Mouse (Mus musculus): ENCODE measurements at regions not wholly inside any gene's neighbourhood (a gene's known extent, or its start where the extent isn't known, plus 50 kb on each side); places are given as distances from the start of the nearest gene placed in this dataset.

DNA sequence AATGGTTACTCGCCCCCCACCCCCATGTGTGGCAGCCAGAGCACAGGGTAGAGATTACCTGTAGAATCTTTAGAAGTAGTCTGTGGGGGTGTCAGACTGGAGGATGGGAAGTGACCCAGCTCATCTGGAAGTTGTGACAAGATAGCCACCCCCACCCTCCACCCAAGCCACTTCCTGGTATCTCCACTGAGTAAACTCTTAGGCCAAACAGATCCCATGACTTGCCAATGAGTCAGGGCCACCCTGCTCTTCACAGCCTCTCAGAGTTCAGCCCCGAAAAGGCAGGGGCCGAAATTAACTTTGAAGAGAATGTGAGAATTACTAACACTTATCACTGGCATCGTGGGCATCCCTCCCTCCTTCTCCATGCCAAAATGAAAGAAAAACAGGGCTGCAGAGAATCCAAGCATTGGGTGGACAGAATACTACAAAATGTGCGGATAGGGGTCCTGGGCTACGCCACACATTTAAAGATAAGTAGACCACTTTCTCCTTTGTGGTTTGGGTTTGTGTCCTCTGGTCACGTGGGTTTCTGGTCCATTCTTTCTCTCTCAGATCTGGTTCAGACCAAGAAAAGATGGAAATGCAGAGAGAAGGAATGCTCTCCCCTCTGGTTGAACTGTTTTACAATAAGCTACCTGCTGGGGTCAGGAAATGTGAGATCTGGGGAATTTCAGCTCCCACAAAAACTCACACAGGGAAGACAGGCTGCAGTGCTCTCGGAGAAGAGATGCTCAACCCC lies 250.6 kb downstream of the Sox9 start:
- DNase-seq: no peak

DNA sequence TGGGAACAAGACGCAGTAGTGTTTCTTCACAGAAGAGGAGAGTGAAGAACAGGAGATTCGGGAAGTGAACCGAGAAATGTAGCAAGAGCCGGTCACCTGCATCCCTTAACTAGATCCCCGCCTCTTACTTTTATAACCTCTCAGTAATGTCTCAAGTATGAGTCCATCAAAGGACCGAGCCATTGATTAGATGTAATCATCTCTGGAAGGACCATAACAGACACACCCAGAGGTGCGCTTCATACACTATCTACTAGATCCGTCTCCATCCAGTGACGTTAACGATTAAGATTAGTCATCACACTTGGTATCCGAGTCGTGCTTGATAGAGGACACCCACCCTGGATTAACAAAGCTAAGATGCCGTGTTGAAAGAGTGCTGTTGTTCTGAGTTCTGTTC lies 252.9 kb downstream of the Sox9 start:
- DNase-seq: no peak

DNA sequence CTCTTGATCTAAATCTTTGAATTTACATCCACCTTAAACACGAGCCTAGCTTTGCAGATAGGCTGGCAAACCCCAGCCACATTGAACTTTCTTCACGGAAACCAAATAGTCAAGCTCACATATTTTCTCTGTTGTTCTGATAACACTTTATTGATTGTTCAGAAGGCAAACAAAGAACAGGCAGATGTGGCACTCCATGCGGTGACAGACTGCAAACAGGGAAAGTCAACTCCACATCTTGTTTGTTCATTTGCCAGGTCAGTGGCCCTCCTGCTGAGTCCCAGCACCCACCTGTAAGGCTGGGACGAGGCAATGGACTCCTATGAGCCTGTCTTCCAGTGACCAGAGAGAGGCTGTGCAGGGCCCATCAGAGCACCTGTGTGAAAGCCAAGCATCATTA lies 255.7 kb downstream of the Sox9 start:
- no peak for DNase-seq

DNA sequence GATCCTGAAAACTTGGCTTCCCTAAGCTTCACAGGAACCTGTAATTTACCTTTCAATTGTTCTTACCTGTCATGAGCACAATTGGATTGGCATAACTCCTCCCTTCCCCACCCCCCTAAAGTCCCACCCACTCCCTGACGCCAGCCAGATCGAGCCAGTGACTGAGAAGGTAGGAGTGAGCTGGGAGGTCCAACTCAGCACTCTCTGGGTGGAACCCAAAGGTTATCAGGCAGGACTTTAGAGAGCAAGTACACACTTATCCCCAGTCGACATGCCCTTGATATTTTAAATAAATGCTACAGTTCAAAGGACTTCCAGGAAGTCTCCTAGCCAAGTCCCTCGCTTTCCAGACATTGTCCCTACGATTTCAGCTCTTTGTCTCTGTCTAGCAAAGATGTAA lies 260.7 kb downstream of the Sox9 start:
- DNase-seq: no peak

DNA sequence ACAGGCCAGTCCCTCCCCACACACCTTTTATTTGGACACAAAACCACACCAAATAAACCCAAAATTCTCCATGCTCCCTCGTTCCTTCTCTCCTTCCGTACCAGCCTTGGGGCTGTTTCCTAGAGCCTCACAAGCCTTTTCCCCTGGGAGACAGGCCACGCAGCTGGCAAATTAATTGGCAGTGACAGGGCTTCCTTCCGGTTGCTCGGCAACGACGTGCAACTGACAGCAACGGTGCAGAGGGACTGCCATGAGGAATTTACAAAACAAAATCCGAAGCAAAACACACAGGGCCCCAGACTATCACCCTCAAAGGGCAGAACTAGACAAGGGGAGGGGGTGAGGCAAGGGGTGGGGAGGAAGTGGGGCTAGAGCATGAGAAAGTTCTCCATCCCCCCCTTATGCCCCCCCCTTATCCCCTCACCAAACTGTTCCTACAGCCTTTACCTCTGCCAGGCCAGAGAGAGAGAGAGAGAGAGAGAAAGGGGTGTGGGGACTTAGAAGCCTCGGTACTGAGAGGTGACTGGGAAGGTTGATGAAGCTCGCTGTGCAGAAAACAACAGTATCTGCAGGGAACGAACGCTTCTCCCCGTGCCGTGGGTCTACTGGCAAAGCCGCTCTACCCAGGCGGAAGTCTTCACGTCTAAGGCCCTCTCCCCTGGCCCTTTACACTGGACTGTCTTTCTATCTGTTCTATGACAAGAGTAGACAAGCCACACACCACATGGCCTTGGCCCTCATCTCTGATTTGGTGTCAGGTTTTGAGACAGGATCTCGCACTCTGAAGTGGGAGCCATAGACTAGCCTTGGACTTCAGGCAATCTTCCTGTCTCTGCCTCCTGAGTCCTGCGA lies 264.4 kb downstream of the Sox9 start:
- peak; percentile 53 for DNase-seq

DNA sequence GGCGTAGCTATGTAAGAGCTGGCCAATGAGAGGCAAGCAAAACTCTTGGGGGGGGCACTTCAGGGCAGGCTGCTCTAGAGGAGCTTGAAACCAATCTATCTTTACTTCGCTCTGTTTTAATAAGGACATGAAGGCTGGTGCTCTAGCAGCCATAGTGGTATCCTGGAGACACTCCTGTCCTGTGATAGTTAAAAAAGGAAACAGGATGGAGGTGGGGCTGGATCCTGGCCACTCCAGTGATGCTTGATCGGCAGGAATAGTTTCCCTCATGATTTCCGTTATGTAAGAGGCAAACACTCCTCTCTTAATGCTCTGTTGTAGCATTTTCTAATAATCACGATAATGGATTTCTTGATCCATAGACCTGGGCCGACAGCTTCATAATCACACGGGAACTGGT lies 266.1 kb downstream of the Sox9 start:
- DNase-seq: no peak

DNA sequence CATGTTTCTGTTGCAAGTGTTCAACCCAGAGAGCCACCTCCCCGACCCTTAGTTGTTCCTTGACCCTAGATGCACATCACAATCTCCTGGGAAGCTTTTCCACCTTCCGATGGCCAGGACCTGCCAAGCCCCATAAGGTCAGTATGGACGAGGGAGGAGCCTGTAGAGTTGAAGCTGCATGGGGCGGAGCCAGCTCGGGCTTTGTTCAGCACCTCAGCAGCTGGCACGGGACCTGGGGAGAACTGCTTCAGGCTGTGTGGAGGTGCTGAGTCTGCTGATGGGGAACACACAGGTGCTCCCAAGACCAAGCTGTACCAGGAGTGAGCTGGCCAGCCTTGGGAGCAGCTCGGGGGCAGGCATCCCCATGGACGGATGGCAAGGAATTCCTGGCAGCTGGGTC lies 267.6 kb downstream of the Sox9 start:
- DNase-seq: no peak

DNA sequence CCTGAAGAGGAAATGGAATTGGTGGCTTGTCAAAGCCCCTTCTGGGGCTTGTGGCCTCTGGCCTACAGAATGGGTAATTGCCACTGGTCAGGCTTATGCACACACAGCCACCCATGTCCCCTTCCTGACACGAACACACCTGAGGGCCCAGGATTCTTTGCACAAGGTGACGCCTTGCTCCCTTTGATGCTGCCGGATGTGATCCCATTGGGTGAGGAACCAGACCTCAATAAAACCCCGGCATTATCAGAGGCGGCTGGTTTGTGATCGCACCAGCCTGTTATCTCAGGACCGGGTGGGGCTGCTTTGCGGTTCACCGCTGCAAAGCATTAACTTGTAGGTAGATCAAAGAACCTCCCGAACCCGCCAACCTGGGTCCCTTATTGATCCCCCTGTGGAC lies 270.5 kb downstream of the Sox9 start:
- no peak for DNase-seq

DNA sequence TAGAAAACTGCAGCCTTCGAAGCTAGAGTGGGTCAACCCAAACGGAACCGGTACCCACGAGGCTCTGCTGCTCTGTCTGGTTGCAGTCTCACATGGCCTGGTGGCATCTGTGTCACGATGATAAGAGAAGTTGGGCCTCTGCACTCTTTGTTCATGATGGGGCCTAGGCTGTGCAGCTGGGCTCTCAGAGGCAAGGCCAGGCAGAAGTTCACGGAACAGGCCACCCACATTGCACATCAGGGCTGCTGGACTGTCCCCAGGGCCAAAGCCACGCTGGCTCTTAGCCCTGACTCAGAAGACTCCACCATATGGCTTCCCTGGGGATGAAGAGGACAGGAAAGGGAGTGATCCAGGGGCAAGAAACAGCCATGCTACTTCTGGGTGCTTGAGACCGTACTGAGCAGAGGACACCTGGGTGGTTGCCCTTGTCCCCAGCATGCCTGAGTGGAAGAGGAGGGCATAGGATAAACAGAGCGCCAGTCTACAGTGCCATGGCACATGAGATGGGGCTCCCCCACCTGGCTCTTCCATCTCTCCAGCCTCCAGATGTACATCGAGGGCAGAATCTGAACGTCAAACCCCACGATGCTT lies 274.1 kb downstream of the Sox9 start:
- no peak for DNase-seq

DNA sequence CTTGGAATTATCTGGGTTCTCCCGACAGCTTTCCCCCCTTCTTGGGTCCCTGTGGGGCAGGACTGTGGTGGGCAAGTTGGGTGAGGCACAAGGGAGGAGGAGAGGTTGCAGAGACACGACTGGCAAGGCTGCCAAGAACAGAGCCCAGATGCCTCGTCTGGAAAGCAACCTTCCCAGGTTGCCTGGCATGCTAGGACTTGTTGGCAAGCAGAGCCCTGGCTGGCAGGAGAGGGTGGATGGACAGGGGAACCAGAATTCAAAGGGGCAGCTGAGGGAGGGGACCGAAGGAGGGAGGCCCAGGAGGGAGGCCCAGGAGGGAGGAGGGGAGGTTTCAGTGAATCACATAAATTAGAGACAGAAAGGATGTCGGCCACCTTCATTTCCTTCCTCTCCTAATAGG lies 274.8 kb downstream of the Sox9 start:
- DNase-seq: peak; percentile 53

DNA sequence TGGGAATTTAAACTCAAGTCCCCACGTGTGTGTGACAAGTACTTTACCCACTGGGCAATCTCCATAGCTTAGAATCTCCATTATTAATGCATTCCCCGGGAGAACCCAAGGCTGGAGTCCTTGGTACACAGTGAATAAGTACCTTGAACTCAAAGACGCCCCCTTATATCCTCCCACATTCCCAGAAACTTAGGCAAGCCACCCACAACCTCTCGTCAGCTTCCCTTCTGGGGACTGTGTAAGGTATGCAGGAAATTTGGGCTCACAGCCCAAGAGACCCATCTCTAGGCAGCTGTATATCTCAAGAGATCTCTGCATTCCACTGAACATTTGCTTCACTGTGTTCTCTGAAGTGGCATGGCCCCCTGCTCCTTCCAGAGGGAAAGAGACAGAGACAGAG lies 288.3 kb downstream of the Sox9 start:
- no peak for DNase-seq

DNA sequence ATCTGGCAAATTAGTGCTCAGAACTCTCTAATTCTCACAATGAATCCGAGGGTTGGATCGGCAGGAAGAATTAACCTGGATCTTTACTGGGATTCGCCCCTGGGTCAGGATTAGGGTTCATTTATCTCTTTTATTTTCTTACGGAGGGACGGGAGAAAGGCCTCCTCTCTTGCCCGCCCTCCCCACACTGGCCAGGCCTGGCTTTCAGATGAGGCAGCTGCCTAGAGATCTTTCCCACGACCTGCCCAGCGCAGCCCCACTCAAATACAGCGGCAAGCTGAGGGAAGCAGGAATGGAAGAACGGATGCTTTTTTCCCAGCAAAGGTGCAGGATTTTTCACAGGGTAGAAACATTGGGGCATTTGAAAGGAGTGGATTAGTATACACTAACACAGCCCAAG lies 289.9 kb downstream of the Sox9 start:
- no peak for DNase-seq

DNA sequence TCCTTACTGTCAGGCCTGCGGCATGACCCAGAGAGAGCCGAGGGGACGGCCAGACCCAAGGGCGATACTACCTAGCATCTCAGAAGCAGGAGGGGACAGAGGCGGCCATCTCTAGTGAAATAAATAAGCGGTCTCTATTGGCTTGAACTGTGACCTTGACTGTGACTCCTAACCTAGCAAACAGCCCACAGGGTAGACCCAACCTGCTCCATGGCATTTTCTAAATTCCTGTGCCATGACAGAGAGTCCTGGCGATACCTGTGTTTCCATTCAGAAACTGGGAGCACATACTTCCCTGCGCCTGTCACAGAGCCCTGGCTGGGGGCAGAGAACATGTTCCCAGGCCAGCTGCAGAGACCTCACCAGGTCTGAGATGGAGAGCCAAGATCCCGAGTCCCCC lies 292.3 kb downstream of the Sox9 start:
- DNase-seq: no peak

DNA sequence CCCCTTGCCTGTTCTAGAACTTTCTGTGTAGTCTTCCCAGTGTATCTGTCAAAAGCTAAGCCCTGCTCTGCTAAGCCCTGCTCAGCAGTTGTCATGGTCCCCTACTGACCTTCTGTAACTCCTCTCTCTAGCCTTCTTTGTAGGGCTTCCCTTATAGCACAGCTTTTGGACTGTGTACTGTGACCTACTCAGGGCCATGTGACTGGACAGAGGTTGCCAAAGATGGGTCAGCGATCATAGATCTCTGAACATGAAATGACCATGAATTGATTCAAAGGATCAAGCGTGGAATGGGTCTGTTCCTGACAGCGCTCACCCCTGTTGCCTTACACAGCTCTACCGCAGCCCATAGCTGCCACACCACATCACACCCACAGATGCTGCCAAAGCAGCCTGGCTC lies 294.3 kb downstream of the Sox9 start:
- no peak for DNase-seq

DNA sequence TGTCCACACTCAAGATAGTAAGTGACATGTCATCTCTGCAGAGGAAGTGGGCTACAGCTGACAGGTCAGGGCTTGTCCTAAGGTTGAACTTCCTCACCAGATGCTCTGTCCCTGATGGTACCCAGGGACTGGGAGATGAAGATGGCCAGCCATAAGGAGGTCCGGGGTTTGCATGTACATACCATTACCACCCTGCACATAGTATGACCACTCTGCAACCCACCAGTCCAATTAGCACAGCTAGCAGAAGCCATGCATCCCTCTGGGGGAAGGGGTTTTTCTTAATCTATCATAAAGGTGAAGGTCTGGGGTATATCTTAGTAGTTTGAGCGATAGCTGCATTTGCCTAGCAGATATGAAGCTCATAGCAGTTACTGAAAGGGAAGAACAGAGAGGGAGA lies 298.3 kb downstream of the Sox9 start:
- DNase-seq: no peak

DNA sequence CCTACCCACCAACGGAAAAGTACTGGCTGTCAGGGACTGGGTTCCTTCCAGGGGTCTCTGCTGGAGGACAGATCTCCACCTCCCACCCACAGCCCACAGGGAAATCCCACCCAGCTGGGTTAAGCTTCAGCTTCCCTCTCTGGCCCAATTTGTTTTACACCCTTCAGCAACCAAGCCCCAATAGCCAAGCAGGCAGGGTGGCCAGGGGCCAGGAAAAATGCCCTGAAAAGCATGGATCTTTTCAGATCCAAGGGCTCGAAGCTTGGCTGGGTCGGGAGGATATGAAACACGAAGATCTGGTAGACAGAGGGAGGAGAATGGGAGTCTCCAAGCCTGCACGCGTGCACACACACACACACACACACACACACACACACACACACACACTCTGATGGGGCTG lies 302.4 kb downstream of the Sox9 start:
- no peak for DNase-seq

DNA sequence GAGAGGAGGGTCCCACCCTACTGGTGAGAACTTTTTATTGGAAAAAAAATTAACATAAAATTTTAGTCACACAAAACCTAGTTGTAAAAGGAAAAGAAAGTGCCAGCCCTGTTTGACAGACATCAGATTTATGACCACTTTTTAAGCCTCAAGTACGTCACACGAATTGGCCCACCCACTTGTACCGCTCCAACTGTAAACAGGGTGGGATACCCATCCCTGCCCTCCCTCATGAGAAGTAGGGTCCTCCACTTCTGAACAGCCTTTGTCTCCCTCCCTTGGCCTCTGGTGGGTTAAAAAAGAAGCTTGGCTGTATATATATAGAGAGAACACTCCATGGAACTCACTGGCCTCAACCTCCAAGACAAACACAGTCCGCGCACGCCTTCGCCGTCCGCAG lies 303.5 kb downstream of the Sox9 start:
- DNase-seq: no peak

DNA sequence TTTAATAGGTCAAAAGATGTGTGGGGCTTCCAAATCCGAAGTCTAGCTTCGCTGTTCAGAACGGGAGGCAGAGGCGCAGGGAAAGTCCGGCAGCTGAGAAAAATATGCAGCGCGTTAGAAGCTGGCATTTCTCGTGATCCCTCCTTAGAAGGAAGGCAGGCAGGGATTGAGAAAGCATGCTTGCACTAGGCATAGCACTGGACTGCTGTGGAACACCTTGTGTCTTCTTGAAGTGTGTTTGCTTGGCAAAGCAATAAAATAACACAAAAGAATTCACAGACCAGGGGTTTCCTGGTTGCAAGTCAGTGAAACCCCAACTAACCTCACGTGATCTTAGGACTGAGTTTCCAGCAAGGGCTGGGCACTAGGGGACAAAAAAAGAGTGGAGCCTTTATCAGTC lies 305.1 kb downstream of the Sox9 start:
- DNase-seq: no peak

DNA sequence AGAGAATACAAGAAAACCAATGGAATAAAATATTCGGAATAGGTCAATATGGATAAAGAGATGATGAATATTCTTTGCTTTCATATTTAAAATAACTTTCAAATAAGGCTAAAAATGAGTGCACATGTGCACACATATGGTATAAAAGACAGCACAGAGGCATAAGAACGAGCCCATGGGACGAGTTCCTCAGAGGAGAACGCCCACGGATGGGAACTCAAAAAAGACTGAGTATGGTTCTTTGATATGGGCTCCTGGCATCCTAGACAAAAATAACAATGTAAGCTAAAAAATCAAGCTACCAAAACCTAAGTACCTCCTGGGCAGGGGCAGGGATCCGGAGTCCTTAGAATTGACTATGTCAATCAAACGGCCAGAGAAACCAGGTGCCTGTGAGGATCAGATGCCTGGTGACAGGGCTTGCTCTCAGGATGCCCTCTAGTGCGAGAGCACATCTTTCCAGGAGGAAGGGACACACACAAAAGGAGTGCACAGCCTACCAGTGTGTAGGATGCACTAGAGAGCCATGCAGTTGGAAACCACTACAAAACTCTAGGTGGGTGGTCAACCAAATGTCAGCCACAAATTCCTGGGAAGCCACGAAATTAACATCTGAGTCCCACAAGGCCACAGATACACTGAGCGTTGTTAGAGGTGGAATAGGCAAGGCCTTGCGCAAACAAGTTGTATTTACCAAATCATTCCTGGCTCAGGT lies 307.8 kb downstream of the Sox9 start:
- no peak for DNase-seq

DNA sequence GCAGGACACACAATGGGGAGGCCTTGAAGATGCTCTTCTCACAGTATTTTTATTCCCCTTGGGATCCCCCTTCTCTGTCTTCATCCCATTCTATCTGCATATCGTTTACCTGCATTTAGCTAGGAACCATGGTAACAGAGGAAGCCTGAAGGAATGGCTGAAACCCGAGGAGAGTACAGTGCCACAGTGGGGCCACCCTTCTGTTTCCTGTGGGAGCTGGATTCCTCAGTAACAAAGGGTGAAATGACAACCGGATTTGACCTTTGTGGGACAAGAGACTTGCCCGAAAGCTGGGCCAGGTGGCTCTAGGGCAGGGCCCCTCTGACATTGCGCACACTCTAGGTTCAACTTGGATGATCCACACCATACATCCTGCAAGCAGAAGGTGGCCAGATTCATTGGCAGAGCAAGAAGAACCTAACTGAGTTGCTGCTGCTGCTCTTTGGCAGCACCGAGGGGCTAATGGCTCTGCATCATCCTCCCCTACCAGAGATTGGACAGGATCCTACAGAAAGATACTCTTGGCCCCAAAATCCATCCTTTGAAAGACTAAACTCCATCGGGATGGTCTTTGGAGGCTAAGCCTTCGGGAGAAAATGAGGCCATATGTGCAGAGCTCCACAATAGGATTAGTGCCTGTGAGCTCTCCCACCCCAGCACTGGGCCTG lies 310.0 kb downstream of the Sox9 start:
- no peak for DNase-seq

DNA sequence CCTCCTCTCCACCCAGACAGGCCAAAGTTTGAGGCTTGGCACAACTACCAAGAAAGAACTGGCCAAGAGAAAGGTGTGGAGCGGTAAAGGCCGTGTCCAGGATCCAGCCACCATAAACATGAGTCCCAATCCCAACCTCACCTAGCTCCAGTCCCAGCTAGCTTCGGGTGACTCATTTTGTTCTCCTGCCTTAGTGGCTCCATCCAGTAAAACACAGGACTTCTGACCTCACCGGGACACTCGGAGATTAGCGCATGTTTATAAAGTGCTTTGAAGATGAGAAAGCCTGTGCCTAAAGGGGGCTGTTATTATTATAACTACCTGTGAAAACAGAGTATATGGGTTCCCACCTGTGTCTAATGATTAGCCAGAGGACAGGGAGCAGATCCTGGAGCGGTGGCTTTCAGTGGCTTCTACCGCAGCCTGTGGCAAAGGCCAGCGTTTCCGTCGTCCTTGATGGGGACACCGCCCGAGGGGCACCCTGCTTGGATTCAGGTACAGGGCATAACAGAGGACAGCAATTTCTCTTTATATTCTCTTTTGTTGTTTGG lies 311.9 kb downstream of the Sox9 start:
- DNase-seq: no peak

DNA sequence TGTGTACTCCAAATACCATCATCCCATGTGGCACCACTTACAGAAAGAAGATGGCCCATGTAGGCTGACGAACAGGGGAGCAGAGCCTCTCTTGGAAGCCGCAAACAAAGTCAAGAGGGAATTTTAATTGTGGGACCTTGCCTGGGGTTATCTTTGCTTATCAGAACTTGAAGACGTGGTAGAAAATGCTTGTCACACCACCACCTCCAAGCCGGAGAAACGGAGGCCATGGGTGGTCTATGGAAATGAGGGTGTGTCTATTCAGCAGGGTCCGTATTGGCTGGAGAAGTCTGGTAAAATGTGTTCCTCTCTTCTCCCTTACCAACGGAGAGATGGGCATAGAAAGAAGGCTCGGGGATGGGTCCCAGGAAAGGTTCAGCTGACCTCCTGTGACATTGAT lies 313.6 kb downstream of the Sox9 start:
- no peak for DNase-seq

DNA sequence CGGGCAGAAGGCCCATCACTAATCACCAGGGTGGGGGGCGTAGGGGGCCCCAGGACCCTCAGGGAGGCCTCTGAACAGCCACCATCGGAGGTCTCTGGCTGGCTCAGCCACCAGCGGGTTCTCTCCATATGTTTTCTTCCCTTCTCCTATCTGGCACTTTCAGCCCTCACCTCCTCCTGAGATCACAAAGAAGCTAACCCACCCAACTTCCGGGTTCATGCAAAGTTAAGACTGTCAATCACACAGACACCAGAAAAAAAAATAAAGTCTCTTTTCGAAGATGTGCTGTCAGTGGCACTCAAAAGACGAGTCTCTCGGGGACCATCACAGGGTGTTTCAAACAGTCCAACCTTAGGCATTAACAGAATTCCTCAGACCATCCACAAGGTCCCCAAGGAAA lies 314.2 kb downstream of the Sox9 start:
- DNase-seq: no peak
